Mouse (Mus musculus): ENCODE data around the gene Lcn2. TPM values are rescaled to one million over a fixed set of nuclear protein-coding genes. Genes with fewer than 3 reads are reported as not detected.

The Lcn2 gene
- total RNA-seq (2021) = 1 to 10 TPM; 2.6 to 3.4 TPM
- long read RNA-seq, experiment 1 = 0 reads
- long read RNA-seq, experiment 2 = 0 reads

DNA sequence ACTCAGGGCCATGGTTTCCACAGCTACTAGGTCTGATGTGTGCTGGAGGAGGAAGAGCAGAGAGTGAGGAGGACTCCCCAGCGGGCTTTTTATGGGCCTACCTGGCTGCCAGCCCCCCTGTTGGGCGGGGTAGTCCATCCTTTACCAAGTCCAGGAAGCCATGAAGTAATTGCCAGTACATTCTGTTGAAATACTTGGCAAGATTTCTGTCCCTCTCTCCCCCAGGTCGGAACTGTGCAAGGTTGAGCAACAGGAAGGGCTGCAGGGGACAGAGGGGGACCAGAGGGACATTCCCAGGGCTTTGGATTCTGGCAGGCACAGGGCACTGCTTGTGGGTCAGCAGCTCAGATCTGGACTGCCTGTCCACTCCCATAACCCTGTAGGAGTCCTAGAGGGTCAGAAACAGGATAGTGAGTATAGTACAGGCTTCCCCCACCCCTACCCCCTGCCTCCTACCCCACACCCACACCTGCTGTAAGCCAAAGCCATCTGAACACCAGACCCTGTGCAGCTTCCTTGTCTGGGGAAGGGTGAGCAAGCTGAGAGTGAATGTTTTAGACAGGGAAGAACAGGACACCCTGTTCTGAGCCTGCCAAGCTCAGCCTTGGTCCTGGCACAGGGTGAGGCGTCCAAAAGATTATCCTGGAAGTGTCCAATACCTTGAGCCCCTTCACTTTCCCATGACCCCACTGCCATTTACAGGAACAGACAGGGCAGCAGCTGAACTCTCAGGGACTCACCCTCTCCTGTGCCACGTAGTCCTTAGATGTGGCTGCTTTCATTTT, at the start of gene Lcn2:
TSS of gene Lcn2 (minus strand) at position 547 of the 785 bp plus-strand sequence.
- H3K27ac ChIP-seq = peak within 1 kb of the TSS; percentile 40
- TF ChIP-seq CTCF (IDR thresholded peaks at IDR 0.05) = no peak
- no peak within 1 kb of the TSS for H3K4me3 ChIP-seq
- DNase-seq = no peak
- intact Hi-C loops (cut with DNase I) = no loop called here

DNA sequence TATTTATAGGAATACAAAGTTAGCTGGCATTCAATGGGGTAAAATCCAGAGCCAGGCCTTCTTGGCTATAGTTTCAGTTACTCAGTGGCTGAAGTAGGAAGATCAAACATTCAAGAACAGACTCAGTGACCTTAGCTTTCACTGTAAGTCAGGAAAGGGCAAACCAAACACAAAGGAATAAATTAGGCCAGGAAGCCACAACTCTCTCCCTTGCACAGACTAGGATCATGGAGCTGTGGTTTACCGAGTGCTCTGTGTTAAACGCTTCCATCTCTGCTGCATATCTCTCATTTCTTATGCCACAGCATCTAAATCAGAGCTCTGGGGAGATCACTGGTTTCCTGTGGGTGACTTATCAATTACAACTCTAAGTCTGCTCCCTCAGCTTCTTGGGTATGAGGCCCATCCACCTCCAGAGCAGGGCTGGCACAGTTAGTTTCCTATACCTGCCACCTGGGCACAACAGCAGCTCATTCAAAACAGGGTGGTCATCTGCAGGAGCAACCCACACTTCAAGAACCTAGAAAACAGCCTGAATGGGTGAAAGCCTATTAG, 49.6 kb upstream of the Lcn2 start:
- peak overlapping the region; percentile 65 for H3K27ac ChIP-seq
- H3K4me3 ChIP-seq = no peak overlapping the region
- DNase-seq = no peak
- intact Hi-C loops (cut with DNase I) = no loop called here
- no peak for TF ChIP-seq CTCF (IDR thresholded peaks at IDR 0.05)

DNA sequence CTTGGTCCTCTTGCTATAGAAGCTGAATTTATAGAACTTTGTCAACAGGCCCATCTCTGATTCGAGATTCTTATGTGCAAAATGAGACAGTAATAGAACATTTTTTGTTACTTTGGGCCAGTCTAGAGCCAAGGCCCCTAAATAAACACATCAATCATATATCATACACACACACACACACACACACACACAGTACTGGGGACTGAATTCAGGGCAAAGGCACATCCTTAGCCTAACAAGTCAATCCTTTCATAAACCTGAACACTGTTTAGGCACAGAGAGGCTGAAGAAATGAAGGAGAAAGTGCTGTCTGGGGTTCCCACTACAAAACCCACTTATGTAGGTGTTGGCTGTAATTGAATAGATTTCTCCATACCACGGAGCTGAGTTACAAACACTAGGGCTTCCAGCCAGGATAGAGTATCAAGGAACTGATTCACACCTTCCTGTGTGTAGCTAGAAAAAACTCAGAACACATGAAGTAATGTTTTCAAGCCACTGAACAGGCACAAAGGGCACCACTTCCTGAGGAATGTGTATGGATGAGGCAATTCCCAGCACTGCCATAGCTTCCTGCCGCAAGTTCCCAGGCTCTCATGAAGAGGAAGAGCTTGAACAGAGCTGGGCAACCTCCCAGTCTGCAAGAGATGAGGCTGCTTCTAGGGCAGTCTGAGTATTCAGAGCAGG, 48.8 kb upstream of the Lcn2 start:
- intact Hi-C loops (cut with DNase I) = no loop called here
- H3K4me3 ChIP-seq = no peak overlapping the region
- no peak for DNase-seq
- peak overlapping the region; percentile 65 for H3K27ac ChIP-seq
- TF ChIP-seq CTCF (IDR thresholded peaks at IDR 0.05) = no peak

DNA sequence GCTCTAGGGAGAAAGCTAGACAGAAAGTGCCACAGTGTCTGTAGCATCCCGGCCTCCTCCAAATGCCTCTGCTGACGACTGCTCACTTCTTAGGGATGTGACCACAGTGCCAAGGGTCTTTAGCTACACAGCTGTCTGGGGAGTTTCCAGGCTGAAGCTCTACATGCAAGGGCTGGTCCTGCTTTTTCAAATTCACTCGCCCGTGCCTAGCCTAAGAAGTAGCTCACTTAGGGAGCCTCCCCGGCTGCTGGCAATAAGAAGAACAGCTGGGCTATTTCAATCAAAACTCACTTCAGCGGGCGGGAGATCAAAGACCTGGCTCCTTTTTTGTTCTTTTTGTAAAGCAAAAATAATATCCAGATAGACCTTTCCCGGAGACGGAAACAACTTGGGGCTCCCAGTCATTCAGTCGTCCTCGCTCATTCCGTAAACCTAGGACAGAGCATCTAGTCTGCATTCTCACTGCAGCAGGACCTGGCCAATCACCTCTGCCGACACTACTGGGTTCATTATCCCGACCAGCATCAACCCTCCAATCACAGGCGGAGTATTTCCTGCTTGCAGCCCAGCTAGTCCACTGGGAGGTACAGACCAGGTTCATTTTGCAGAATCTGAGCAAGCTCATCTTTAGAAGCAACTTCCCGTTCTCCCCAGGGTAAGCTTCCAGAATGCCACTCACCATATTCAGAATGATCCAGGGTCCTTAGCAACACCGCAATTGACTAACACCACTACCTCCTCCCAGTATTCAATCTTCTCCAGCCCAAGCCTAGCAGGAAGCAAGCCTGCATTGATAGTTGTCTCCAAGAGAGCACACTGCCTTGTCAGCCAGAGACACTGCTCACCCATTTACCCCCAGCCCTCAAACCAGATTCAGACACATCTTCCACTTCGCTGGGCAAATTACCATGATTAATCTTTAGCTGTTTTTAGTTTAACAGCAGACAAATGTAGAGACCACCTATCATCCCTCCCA, 42.9 kb upstream of the Lcn2 start:
- peak; percentile 91 for DNase-seq
- Histone ChIP-seq H3K4me3 (peak overlapping the region; percentile 74), H3K27ac (peak overlapping the region; percentile 85)
- no peak for TF ChIP-seq CTCF (IDR thresholded peaks at IDR 0.05)
- intact Hi-C loops (cut with DNase I) = no loop called here

DNA sequence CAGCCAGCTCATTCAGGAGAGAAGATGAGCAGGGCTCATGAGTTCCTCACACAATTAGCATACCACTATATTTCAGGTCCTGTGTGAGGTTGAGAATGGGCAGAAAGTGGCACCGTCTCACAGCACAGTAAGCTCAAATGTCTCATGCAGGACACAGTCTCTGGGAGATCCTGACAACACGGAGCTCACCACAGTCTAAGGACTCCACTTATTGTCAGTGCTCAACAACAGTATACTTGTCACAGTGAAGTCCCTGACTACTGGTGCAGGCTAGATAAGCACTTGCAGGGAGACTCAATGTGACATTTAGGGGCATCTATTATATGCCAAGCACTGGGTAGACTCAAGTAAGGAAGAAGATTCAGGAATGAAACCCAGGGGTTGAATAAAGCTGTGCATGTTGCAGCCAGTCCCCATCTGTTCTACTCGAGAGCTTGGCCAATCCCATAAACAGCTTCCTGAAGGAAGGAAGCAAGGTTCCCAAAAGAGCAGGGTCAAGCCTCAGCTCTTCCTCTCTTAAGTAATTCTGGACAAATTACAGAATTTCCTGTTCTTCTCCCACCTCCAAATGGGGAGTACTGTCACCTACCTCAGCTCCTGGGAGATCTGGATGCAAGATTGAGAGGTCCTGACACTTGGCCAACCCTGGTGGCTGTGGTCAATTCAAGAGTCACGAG, 41.3 kb upstream of the Lcn2 start:
- no peak overlapping the region for H3K4me3 ChIP-seq
- H3K27ac ChIP-seq = peak overlapping the region; percentile 35
- DNase-seq = no peak
- no peak for TF ChIP-seq CTCF (IDR thresholded peaks at IDR 0.05)
- intact Hi-C loops (cut with DNase I) = loop anchor here (2.0 kb wide), 1 partner anchor 15 kb away; no protein-coding TSS in a partner anchor

DNA sequence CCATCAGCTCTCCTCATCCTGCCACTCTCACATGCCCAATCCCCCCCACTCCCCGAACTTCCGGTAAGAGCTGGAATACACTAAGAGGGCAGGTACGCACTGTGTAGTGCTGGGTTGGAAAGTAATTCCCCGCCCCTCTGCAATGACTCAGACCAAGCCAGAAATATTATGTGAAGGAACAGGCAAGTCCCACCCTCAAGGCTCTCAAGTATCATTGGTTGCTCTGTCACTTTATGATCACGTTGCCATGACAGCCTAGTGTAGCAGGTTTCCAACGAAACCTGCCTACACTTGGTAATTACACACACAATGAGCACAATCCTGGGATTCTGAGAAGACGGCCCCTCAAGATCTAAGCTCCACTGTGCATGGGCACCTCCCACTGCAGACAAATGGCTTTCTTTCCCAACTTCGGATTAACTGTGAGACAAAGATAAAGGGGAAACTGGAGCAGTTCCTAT, 40.2 kb upstream of the Lcn2 start:
- intact Hi-C loops (cut with DNase I) = loop anchor here (2.0 kb wide), 1 partner anchor 17 kb away; no protein-coding TSS in a partner anchor
- peak overlapping the region; percentile 35 for H3K27ac ChIP-seq
- H3K4me3 ChIP-seq = no peak overlapping the region
- DNase-seq = no peak
- TF ChIP-seq CTCF (IDR thresholded peaks at IDR 0.05) = no peak

DNA sequence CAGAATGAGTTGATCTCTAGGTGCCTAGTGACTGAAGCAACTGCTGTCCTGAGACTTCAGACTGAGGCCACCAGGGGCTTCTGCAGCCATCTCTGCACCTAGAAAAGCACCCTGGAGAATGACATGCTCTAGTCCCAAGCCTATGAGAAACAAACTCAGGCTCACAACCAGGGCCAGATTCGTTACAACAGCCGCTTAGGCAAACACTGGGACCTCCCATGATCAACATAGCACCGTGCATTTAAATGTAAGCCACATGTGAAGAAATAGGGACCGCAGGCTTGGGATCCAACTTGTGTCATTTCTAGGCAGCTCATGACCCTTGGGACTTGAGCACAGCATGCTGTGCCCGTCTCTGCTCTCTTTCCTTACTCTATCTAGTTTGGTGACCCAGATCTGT, 39.7 kb upstream of the Lcn2 start:
- intact Hi-C loops (cut with DNase I) = loop anchor here (2.0 kb wide), 1 partner anchor 17 kb away; no protein-coding TSS in a partner anchor
- no peak for DNase-seq
- no peak for TF ChIP-seq CTCF (IDR thresholded peaks at IDR 0.05)
- H3K4me3 ChIP-seq = no peak overlapping the region
- peak overlapping the region; percentile 35 for H3K27ac ChIP-seq

DNA sequence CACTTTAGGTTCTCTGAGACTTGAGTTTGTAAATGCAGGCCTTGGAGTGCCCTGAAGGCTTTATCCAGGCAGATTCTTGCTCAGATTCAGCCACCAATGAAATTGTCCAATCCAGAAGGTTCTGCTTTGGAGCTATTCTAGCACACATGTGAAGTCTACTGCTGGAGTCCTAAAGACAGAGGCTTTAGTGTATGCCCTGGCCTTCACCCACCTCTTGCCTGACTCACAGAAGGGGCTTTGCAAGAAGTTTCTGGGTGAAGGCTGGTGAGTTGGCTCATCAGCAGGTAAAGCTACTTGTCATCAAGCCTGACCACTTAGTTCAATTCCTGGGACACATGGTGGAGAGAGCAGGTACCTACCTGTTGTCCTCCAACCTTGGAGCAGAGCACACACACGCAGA, 38.1 kb upstream of the Lcn2 start:
- TF ChIP-seq CTCF (IDR thresholded peaks at IDR 0.05) = no peak
- Histone ChIP-seq H3K4me3 (no peak overlapping the region), H3K27ac (peak overlapping the region; percentile 97)
- DNase-seq = no peak
- intact Hi-C loops (cut with DNase I) = no loop called here

DNA sequence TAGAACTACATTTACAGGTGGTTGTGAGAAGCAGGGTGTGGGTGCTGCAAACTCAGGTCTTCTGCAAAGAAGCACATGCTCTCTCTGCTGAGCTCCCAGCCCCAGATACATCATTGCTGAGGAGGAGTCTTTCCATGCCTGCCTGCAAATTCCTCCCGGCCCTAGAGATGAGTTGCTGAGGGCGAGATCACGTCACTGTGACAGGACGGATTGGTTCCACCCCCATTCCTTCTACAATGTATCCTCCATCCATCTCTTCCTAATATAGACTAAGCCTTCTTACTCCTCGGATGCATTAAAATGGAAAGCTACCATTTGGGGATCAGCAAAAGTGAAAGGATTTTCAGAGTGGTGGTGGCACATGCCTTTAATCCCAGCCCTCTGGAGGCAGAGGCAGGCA, 37.5 kb upstream of the Lcn2 start:
- no peak overlapping the region for H3K4me3 ChIP-seq
- no peak for DNase-seq
- intact Hi-C loops (cut with DNase I) = no loop called here
- TF ChIP-seq CTCF (IDR thresholded peaks at IDR 0.05) = no peak
- peak overlapping the region; percentile 97 for H3K27ac ChIP-seq

DNA sequence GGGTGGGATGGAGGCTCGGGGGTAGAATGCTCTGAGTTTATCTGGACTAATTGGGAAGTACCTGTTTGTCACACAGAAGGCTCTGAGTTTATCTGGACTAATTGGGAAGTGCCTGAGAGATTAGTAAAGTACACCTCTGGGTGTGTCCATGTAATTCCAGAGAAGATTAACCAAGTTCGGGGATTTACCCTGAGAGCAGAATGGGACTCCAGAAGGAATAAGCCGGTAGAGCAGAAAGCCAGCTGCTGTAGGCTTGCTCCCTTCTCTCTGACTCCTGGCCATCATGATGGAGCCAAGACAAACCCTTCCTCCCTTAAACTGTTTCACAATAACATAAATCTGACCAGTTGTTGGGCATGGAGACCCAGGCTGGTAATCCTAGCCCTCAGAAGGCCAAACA, 36.7 kb upstream of the Lcn2 start:
- TF ChIP-seq CTCF (IDR thresholded peaks at IDR 0.05) = no peak
- intact Hi-C loops (cut with DNase I) = no loop called here
- H3K27ac ChIP-seq = peak overlapping the region; percentile 97
- H3K4me3 ChIP-seq = peak overlapping the region; percentile 89
- no peak for DNase-seq

DNA sequence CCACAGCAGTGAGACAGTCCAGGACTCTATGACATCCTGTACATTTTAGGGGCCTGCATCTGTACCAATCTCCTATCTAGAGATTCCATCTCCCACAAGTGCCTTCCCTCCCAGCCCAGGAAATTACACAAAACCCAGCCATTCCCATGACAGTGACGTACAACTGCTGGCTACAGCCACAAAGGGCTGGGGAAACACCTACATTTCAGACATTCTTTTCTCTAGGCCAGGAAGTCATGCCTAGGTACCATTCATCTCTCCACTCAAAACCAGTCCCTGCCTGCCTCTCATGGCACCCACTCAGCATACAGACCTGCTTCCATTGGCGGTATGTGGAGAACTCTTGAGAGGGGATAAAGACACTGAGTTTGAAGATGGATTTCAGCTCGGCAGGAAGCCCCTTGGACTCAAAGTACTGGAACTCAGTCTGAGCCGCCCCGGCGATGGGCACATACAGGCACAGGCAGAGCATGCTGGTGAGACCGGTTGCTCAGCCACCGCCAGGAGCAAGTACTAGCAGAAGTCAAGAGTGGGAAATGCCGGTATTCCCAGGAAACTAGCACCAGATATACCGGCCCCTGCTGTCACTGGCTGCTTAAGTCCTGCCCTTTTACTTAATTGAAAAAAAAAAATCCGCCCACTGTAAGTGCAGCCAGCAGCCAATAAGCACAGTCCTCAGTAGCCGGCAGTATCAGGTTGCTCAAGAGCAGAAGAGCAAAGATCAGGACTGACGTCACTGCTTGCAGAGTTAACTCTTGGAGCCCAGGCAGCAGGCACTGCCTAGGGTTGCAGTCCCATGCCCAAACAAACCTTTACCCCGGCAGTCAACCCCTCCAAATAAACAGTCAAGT, 35.7 kb upstream of the Lcn2 start:
- intact Hi-C loops (cut with DNase I) = no loop called here

More for the DNA sequence above, 35.7 kb upstream of the Lcn2 start:
- Histone ChIP-seq H3K4me3 (peak overlapping the region; percentile 89), H3K27ac (peak overlapping the region; percentile 97)
- no peak; the same call in 1 of the 2 replicates for TF ChIP-seq CTCF (IDR thresholded peaks at IDR 0.05)
- peak; percentile 85 for DNase-seq

All from gastrocnemius, adult 2 months (tissue).